Mouse (Mus musculus) WW6 (cell line): Measurements from ENCODE around the gene Cd3d.
"Not testable (repeated sequence)": the region's sequence is repeated elsewhere in the genome, so short reads cannot be mapped to it uniquely, and the experiment has no call there.

Source experiments
- DNase-seq: peaks from one replicate; pipeline ENCODE4 v3.0.0-alpha.2; 2013; ENCODE audit warnings: low read depth, low spot score

The Cd3d gene

GRCm38 (mm10) chr9:44981676-44982075 lies at the start of gene Cd3d:
TSS of gene Cd3d (plus strand) at chr9:44981786.
- DNase-seq: no peak

- no peak for DNase-seq
These were observed 39.8 kb upstream of the Cd3d start for GRCm38 (mm10) chr9:44941756-44942155.

- DNase-seq: no peak
These were observed 39.2 kb upstream of the Cd3d start for GRCm38 (mm10) chr9:44942421-44942820.

- no peak for DNase-seq
These were observed 35.3 kb upstream of the Cd3d start for GRCm38 (mm10) chr9:44946185-44946695.

GRCm38 (mm10) chr9:44947836-44948235 lies 33.8 kb upstream of the Cd3d start:
- no peak for DNase-seq

GRCm38 (mm10) chr9:44954432-44954831 lies 27.2 kb upstream of the Cd3d start:
- no peak for DNase-seq

GRCm38 (mm10) chr9:44965126-44965832 lies 16.3 kb upstream of the Cd3d start, which contains the start of gene Ube4a:
TSS of gene Ube4a (minus strand) at chr9:44965600.
- peak; percentile 98 for DNase-seq

- no peak for DNase-seq
These were observed 15.6 kb upstream of the Cd3d start for GRCm38 (mm10) chr9:44965833-44966466.

GRCm38 (mm10) chr9:44966815-44967242 lies 14.8 kb upstream of the Cd3d start:
- DNase-seq: peak; percentile 68

- DNase-seq: not testable (repeated sequence)
These were observed 13.8 kb upstream of the Cd3d start for GRCm38 (mm10) chr9:44967763-44968162.

GRCm38 (mm10) chr9:44969450-44969849 lies 12.1 kb upstream of the Cd3d start:
- DNase-seq: no peak

- DNase-seq: no peak
These were observed 3.8 kb upstream of the Cd3d start for GRCm38 (mm10) chr9:44977813-44978212.

GRCm38 (mm10) chr9:44979806-44980205 lies 1.8 kb upstream of the Cd3d start:
- DNase-seq: no peak

- no peak for DNase-seq
These were observed 1.3 kb upstream of the Cd3d start, which contains the start of gene Cd3g for GRCm38 (mm10) chr9:44980242-44980641. TSS of gene Cd3g (minus strand) at chr9:44980431.

- DNase-seq: no peak
These were observed 482 bp upstream of the Cd3d start for GRCm38 (mm10) chr9:44981104-44981503.

- no peak for DNase-seq
These were observed 495 bp downstream of the Cd3d start for GRCm38 (mm10) chr9:44982081-44982480.

- no peak for DNase-seq
These were observed 945 bp downstream of the Cd3d start for GRCm38 (mm10) chr9:44982531-44982930.

- DNase-seq: no peak
These were observed 1.4 kb downstream of the Cd3d start for GRCm38 (mm10) chr9:44983001-44983400.

GRCm38 (mm10) chr9:44985721-44986161 lies 4.2 kb downstream of the Cd3d start:
- DNase-seq: no peak

GRCm38 (mm10) chr9:44986242-44986781 lies 4.7 kb downstream of the Cd3d start:
- no peak for DNase-seq

GRCm38 (mm10) chr9:44986976-44987375 lies 5.4 kb downstream of the Cd3d start:
- no peak for DNase-seq

- no peak for DNase-seq
These were observed 10.2 kb downstream of the Cd3d start for GRCm38 (mm10) chr9:44991821-44992220.
